Mouse (Mus musculus): ENCODE data around the gene Gm7137.
"Not testable (repeated sequence)": the region's sequence is repeated elsewhere in the genome, so short reads cannot be mapped to it uniquely, and the experiment has no call there.

DNA sequence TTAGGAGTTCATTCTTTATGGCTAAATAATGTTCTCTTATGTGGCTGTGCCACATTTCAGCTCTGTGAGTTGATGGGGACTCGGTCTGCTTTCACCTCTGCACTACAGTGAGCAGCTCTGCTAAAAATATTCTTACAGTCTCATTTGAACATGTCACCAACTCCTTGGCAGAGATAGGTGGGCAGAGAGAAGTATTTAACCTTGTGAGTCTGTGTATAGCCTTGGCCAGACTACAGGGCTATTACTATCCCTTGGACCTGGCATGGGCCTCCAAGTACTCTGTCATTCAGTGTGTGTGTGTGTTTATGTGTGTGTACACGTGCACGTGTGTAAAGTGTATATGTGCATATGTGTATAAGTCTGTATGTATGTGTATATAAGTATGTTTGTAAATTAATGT lies 4.6 kb downstream of the Gm7137 start:
- TF ChIP-seq POLR2A (IDR thresholded peaks at IDR 0.05; ENCODE audit: borderline replicate concordance, low read depth, low read length); CTCF (IDR thresholded peaks at IDR 0.05; ENCODE audit: low read depth, low read length): not testable (repeated sequence)

Data from bone marrow macrophage, adult 2 months (primary cell).